Mouse (Mus musculus): Measurements from ENCODE around the gene Rsg1.

DNA sequence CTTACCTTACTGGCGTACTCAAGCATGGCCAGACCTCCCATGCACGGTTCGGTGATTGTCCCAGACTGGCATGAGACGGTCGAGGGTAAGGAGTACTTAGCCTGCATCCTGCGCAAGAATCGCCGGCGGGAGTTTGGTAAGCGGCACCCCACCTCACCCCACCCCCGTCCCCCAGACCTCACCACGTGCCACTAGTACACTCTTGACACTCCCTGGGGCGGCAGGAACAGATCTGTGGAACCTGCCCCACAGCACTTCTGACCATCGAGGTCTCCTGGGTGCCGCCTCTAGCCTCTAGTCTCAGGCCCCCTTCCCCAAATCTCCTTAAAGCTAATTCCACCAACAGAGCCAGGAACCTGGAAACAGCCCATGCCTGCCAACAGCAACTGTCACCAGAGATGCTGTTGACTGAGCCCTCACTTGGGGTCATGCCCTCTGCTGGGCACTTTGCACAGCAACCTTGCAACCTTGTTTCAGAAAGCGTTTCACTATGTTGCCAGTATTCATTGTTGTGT lies 638 bp downstream of the Rsg1 start:
- TF ChIP-seq CTCF (IDR thresholded peaks at IDR 0.05; ENCODE audit: low read depth) (peak; percentile 48), EP300 (IDR thresholded peaks at IDR 0.05; ENCODE audit: low read depth) (no peak)
